Mouse (Mus musculus) heart, embryonic 15.5 days (tissue): ENCODE measurements around the gene Wfikkn2. TPM values are rescaled to one million over a fixed set of nuclear protein-coding genes. Genes with fewer than 3 reads are reported as not detected.

Experiments used
- polyA plus RNA-seq: library from polyadenylated mRNA; unstranded; fragments of >200 nt; fragmentation: Nextera tagmentation; extraction: Ambion mirVana; gene quantifications from 2 replicates; pipeline ENCODE4 v1.2.1, GENCODE M21; 2015

Wfikkn2 gene
- polyA plus RNA-seq, 1 experiment from 2014 or later = 2.4 TPM

Other genes with a start within 250 kb of the Wfikkn2 start
- gene Spag9, start 249.9 kb downstream of the Wfikkn2 start, polyA plus RNA-seq = 33.7 and 34.1 TPM in 2 replicates
- 37.7 and 45.5 TPM in 2 replicates for gene Tob1, start 34.6 kb downstream of the Wfikkn2 start, polyA plus RNA-seq
- 0.30 TPM in 1 of 2 replicates, not detected in the other for gene Gm21885, start 35.9 kb upstream of the Wfikkn2 start, polyA plus RNA-seq
- gene Luc7l3, start 76.0 kb upstream of the Wfikkn2 start, polyA plus RNA-seq = 63.3 and 70.9 TPM in 2 replicates
- 52.3 and 52.5 TPM in 2 replicates for gene Ankrd40, start 82.0 kb upstream of the Wfikkn2 start, polyA plus RNA-seq
- 1.1 and 1.7 TPM in 2 replicates for gene Abcc3, start 147.0 kb upstream of the Wfikkn2 start, polyA plus RNA-seq
- gene Cacna1g, start 228.2 kb upstream of the Wfikkn2 start, polyA plus RNA-seq = 6.4 TPM in 2 replicates
- 0.13 and 0.28 TPM in 2 replicates for gene Spata20, start 240.2 kb upstream of the Wfikkn2 start, polyA plus RNA-seq